Mouse (Mus musculus) heart, adult 10 weeks (tissue): ENCODE measurements around the gene Gm20815. TPM values are rescaled to one million over a fixed set of nuclear protein-coding genes. Genes with fewer than 3 reads are reported as not detected.

Source experiments
- polyA plus RNA-seq: library from polyadenylated mRNA; stranded (reverse); fragments of 350-450 nt; fragmentation: Illumina TruSeq; extraction: RNeasy Lipid Tissue Mini Kit (QIAGEN cat#74804); gene quantifications from one replicate; pipeline ENCODE4 v1.2.3, GENCODE M21; 2014; ENCODE audit warnings: low read depth, low replicate concordance

Gene Gm20815
- not detected for polyA plus RNA-seq

DNA sequence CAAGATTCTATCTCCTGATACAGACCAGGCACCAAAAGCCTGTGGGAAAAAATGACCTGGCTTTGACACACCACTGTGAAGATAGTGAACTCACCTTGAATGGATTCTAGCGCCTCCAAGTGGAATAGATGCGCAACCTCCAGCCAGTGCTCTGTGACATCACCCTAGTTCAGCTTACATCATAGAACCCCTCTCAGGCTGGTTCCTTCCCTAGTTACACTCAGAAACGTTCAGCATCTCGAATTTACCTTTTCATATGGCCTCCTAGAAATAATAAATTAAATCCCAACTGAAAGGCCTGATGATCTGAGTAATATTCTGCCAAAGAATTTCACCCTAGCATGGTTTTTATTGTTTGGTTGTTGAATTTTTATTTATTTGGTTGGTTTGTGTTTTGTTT, at the start of gene Gm20815:
Gm20815 (minus strand) TSS at position 101 of the 400 bp plus-strand sequence.

